Mouse (Mus musculus) frontal cortex, postnatal 10 days (tissue): ENCODE measurements around the gene Ripor2.

Experiments used
- DNase-seq, 2 experiments: peaks; one replicate each; pipeline ENCODE4 v3.0.0; 2022; ENCODE audit warnings: low spot score in 2 of 2, mixed read lengths in 1 of 2

Gene Ripor2

DNA sequence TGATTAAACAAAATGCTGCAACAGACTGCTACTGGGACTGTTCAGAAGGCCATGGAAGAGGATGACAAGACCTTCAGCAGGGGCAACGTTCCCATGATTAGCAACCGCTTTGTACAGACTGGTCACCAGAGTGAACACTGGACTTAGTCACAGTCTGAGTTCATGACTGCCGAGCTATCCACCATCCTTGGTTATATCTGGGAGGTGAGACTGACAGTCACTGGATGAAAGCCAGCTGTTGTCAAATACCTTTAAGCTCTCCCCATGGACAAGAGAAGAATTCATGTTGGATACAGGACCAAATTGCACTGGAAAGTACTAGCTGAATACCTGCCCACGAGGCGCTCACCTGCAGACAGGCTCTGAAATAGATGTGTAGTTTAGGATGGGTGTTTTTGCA is 2.4 kb downstream of the Ripor2 start:
- DNase-seq = no peak

DNA sequence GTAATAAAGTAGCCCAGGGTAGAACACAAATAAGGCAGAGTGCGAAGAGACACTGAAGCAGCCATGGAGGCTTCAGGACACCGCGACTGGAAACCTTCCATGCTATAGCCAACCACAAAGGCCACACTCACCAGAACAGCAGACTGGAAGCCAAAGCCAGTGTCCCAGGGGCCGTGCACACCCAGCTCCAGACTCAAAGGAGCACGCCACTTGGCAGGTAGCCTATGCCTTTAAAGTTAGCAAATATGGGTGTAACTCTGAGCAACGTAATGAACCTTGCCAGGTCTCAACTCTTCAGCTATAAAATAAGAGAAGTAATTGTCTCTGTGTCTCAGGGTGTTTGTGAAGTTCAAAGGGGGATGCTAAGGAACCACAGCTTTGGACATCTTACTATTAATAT is 2.9 kb downstream of the Ripor2 start:
- no peak for DNase-seq

DNA sequence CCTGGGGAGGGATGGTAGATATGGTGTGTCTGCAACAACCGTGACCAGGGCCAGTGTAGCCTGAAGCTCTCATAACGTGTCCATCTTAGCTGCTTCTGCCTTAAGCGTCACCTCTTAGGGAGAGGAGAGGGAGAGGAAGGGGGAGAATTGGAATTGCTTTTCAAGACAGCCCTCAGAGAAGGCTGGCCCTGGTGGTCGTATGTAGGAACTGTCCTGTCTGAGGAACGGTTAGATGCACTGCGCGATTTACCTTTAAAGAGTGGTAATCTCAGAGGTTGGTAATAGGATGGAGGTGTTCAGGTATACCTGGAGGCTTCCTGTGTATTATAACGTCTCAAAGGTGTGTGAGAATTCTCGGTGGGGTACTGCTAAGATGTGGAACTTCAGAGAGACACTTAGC is 3.4 kb downstream of the Ripor2 start:
- no peak for DNase-seq

DNA sequence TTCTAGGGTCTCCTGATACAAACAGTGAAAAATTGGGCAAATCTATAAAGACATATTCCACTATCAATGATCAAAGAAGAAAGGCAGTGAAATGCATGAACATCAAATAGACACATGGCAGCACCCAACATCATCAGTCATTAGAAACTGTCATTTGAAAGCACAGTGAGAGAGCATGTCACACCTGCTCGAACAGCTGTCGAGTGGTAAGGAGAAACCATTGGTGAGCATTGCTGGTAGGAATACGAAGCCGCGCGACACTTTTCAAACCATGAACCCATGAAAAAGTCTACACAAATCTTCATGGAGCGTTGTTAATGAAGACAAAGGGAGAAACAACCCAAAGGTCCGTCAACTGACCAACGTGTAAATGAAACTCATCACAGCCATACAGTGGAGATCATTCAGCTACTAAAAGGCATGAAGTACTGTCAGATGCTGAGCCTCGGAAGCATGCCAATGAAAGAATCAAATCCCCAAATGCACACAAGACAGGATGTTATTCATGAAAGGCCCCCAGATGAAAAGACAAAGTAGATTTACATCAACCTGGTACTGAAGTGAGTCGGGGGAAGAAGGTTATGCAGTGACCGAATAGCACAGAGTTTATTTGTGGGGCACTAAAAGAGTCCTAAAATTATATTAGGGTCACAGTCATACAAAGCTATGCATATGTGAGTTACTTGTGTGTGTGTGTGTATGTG is 5.4 kb downstream of the Ripor2 start:
- DNase-seq = no peak

DNA sequence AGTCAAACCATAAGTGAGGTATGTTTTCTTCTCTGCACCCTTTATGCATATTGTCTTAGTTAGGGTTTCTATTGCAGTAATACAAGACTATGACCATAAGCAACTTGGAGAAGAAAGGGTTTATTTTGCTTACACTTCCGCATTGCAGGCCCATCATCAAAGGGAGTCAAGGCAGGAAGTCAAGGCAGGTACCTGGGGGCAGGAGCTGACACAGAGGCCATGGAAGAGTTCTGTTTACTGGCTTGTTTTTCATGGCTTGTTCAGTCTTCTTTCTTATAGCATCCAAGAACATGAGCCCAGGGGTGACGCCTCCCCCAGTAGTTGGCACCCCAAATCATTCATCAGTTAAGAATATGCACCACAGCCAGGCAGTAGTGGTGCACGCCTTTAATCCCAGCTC is 6.6 kb downstream of the Ripor2 start:
- DNase-seq = no peak

DNA sequence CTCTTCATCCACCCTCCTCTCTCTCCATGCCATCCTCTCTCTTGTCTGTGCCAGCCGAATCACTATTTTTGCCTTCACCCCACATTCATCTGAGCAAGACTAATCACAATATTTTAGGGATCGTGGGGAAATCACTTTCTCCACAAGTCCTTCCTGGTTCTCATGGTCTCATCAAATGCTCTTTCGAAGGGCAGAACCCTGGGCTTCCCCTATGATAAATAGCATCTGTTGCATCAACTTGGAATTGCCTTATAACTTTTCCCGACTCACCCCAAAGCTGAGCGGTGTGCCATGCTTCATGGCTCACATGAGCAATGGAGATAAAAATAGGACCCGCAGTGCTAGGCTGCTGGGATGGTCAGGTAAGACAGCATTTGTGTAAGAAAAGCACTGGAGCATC is 9.7 kb downstream of the Ripor2 start:
- no peak for DNase-seq

DNA sequence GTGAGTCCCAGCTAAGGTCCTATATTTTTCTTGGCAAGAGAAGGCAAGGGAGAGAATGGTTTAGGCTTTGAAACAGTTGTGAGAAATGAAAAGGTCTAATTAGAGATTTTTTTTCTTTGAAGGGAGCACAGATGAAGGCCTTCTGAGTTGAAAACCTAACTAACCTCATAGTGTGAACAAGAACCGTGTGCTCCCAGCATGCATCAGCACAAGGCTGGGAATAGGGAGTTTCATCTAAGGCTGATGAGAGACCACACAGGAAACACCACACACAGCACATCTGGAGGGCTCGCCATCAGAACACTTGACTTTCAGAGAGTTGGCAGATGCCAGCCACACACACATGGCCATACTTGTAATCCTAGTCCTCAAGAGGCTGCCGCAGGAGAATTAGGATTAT is 12.3 kb downstream of the Ripor2 start:
- no peak for DNase-seq

DNA sequence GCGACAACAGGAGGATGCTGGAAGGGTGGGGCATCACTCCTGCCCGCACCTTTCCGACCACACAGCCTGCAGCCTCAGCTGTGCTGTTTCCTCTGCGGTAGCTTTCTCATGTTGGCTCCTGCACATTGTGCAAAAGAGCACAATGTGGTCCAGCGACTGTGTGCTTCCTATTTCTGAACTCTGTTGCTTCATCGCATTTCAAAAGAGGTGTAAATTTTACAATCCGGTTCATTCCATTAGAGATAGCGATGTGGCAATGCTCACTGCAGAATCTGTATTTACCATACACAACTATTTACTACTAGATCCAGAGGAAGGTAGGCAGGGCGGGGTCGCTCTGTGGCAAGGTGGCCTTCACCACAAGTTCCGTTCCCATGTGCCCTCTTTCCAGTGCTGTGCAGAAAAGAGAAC is 17.6 kb downstream of the Ripor2 start:
- no peak for DNase-seq

DNA sequence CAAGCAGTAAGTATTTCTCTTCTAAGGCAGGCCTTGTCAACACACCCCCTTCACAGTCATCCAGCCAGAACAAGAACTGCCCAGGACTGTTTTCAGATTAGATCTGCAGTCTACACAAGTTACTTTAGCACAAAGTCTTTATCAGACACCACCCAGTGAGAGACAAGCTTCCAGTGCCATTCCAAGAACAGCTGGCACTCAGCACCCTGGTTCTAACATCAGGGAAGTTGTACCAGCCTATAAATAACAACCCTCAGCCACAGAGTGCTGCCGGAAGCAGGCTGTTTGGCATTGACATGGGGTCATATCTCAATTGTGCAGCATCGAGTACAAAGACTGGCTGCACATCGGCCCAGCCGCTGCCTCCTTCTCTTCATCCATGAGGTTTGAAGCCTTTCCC is 21.0 kb downstream of the Ripor2 start:
- no peak for DNase-seq

DNA sequence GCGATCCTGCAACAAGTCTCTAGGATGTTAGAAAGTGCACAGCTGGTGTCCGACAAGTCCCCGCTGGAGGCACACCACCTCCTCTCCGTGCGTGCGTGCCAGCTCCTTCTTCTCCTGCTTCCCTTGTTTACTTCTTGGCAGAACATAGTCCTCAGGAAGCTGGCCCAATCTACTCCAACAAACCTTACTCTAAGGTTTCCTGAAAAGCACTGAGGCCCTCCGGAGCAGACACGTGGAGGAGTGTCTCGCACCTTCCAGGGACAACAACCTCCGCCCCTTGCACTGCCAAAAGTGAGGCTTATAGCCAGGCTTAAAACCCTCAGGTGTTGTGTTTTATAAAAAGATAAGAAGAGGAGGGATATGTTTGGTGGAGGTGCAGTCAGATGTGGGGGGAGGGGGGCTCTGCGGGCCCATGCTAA is 21.6 kb downstream of the Ripor2 start:
- no peak for DNase-seq

DNA sequence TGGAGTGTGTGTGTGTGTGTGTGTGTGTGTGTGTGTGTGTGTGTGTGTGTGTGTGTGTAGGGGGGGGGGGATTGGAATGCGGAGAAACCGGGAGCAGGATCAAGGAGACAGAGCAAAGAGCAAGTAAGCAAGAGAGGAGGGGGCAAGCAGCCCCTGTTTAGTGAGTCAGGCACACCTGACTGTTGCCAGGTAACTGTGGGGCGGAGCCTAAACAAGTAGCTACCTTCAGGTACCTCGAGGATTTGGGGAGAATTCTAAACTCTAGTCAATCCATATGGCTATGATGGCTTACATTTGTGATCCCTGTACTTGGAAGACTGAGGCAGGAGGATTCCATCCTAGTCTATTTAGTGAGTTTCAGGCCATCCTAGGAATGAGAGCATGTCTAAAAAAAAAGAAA is 22.1 kb downstream of the Ripor2 start:
- DNase-seq = no peak

DNA sequence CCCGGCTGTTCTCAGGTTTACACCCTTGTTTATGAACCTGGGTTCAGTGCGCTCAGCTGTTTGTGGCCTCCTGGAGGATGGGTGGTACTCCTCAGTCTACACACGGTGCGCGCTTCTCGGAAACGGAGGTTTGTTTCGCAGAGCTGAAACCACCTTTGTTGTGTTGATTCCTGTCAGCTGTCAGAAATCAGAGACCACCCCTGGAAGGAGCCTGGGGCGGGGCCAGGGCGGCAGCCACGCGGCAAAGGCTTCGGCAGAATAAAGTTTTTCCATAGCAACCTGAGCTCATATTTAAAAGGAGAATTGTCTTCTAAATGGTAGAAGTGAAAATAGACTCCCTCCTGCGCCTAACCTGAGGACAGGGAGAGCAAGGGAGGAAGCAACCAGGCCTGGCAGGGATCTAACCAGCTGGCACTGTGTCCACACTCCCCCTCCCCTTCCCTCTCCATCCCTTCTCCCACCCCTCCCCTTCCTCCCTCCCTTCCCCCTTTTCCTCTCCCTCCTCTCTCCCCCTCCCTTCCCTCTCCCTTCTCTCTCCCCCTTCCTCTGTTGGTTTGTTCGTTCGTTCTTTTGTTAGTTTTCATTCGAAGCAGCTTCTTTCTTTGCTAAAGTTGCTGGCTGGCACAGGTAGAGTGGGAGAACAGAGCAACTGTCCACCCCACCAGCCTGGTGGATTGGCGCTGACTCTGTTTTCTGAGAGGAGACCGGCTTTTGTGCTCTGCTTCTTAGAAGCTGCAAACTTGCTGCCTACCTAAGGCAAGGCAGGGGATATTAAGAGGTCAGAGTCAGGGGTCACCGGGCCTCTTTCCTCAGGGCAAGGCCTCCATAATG is 23.0 kb downstream of the Ripor2 start:
- no peak for DNase-seq

DNA sequence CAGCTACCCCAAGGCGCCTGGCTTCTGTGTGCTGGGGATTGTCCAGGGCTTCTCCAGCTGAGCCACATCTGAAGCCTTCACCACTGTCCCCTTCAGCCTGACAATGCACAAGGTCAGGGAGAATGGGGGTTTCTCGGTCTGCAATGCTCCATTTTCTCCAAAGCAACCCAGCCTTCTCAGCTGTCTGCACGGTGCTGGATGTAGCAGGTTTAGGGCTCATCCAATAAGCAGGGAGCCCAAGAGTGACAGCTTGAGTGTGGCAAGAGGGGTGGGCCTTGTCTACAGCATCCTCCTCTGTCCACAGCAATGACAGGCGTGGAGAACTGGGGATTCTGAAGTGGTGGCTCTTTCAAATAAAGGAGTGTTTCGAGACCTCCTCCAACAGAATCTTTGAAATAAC is 23.8 kb downstream of the Ripor2 start:
- DNase-seq = no peak

DNA sequence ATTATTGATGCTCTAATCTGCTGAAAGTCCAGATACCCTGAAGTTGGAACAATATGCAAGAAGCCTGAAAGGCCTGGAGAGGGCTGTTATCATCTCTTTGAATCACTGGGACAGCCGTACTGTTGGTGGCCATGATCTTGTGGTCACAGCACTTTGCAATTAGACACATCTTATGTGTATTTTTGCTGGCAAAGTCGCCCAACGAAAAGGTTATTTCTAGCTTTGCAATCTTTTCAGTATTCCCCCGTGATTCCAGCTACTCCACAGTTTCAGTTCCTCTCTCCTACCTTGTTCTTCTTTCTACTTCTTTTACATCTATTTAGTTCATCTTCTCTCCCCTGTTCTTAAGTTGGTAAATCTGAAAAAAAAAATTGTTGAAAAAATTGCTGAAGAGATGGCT is 26.0 kb downstream of the Ripor2 start:
- DNase-seq = no peak

DNA sequence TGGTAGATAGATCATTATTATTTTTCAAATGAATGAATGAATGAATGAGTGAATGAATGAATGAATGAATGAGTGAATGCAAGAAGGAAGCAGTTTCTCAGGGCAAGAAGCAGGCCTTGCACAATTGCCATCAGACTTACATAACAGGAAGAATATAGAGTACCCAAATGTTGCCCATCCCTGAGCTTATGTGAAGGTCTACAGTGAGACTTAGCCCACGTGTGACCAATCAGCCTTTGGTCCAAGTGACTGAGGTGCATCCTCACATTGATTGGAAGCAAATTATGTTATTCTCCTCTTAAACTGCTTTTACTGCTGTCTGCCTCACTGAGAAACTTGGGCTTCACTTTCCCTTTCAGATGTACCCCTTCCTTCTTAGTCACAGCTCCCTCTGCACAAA is 26.7 kb downstream of the Ripor2 start:
- no peak for DNase-seq

DNA sequence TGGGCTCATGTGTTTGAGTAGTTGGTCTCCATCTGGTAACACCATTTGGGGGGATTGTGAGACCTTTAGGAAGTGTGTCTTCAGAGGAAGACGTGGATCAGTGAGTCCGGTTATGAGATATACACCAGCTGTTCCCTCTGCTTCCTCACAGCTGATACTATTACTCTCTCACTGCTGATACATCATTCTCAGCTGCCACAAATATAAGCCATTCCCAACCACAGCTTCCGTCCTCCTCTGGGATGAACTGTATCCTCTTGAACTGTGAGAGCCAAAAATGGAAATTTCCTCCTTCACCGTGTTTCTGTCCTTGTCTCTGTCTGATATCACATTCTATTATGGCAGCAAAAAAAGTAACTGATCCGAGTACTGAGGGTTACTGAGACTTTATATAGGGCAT is 28.9 kb downstream of the Ripor2 start:
- DNase-seq = no peak

DNA sequence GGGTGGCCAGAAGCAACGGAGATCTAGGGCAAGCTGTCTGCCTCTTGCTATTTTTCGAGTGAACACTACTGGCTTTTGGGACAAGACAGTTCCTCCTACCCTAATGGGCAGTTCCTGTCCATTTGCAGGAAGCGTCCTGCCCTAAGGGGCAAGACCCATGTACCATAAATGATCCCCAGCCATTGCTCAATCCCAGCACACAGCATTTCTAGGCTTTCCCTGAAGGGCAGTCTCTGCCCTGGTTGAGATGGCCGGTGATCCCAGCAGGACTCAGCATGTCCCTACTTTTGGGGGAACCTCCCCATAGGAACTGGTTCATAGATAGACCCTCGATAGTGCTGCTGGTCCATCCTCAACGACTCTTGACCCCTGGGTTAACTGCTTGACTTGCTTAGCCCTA is 31.0 kb downstream of the Ripor2 start:
- DNase-seq = no peak

DNA sequence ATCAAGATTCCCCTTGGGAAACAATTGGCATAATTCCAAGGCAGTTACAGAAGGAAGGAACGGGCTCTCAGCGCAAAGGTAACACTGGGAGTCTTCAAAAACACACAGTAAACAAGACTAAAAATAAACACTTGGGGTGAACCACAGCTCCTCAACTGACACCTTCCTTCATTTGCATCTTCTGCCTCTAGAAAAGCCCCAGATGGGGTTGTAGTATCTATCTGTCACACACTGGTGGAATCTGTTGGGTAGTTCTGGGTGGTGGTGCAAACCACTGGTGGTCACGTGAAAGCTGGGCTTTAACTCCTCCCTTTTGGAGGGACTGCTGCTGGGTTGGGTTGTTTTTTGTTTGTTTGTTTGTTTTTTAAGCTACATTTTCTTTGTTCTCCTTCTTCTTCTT is 31.4 kb downstream of the Ripor2 start:
- no peak for DNase-seq

DNA sequence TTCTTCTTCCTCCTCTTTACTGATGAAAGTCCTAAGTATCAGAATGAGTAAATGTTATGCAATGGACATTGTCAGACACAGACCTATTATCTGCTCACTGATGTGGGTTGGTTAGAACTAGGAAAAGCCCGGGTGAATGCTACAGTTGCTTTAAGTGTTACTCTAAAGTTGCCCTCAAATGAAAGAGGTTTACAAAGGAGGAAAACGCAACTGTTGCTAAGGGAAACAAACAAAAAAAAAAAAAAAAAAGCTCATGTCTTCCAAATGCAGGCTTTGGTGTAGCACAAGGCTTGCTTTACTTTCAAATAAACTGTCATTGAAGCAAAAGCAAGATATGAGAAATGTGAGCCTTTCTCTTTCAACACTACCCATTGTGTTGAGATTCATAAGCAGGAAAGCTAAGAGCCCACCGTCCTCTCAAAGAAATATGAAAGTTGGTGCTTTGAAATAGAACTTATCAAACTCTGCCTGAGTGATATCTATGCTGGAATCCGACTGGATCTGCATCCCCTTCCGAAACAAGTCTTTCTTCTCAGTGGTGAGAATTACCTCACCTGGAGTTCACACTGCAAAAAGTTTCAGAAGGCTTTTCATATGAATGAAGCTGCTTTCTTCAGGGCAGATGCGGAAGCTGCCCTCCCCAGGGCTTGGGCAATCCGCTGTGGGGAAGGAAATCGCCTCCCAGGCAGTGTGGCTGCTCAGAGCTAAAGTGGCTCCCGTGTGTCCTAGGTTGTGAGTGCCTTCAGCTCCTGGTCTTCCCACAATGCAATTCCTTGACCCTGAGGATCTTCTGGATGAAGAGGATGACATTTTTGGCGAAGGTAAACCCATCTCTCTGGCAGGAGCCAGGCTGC is 32.2 kb downstream of the Ripor2 start:
- no peak for DNase-seq

DNA sequence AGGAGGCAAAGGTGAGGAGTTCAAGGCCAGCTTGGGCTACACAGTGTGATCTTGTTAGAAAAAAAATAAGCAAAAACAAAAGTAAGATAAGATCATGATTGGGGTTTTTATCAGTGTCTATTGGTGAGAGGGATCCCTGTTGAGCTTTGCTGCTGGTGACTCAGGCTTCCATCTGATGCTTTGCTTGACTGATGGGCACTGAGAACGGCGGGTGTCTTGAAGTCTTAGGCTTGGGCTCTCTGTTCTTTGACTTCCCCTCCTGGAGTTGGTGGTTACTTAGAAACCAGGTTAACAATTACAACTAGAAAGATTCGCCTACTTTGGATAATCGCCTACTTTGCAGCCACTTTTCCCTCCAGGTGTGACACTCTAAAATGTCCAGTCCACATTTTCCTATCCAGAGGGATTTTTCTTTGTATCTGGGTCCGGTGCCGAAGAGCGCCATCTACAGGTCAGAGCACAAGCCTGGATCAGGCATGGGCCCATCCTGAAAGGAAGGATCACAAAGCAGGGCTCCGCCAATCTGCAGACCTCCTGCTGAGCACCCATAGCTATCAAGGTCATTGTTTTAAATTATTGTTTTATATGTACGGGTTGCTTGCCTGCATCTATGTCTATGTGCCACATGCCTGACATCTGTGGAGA is 34.1 kb downstream of the Ripor2 start:
- DNase-seq = no peak

DNA sequence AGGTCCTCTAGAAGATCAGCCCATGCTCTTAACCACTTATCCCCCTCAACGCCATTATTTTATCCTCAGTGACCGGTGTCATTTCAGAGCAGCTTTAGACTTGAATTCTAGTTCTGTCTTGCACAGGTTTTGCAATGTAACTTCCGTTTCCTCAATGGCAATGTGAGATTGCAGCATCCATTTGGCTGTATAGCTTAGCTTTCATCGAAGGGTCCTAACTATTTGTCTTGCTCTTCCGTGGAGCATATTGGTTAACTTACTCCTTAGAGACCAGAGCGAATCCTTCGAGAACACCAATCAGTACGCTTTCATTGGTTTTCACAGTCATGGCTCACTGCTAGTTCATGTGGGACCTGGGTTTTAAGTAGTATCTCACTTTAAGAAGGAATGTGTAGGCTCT is 34.7 kb downstream of the Ripor2 start:
- DNase-seq = no peak
